Mouse (Mus musculus): ENCODE measurements around the gene Lmtk2.

The Lmtk2 gene

GRCm38 (mm10) chr5:144222811-144223502 is 122.7 kb downstream of the Lmtk2 start:
- no peak for DNase-seq

- DNase-seq, result peak; percentile 95
These were observed 123.2 kb downstream of the Lmtk2 start, which contains the start of gene Tecpr1 for GRCm38 (mm10) chr5:144223503-144223862. Gene Tecpr1 (minus strand): TSS chr5:144223615.

DNA sequence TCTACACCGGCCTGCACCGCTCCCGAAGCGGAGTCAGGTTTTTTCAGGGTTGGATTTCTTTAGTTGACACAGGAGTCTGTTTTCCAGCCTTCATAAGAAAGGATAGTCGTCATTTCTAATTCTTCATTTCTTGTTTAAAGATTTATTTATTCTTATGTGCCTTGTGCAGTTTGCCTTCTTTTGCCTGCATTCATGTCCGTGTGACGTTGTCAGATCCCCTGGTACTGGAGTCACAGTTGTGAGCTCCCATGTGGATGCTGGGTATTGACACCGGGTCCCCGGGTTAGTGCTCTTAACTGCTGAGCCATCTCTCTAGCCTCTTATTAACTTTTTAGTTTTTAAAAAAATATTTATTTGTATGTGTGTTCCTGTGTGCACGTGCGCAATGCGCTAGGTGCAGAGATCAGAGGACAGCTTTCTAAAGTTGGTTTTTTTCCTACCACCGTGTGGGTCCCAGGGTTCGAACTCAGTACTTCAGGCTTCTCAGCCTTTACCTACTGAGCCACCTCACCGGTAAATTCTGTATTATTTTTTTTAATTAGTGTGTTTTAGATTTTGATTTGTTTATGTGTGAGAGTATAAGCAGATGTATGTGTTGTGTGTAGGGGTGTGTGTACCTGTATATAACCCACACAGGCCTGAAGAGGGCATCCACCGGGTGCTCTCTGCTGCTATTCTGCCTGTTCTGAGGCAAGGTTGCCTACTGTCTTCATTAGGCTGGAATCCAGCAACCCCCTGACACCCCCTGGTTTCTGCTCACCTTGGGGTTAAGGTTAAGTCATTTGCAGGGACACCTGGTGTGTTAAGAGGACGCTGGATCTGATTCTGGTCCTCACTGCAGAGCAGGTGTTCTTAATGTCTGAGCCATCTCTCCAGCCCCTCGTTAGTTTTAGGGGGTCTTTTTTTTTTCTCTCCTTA is 123.9 kb downstream of the Lmtk2 start:
- DNase-seq, result no peak

DNA sequence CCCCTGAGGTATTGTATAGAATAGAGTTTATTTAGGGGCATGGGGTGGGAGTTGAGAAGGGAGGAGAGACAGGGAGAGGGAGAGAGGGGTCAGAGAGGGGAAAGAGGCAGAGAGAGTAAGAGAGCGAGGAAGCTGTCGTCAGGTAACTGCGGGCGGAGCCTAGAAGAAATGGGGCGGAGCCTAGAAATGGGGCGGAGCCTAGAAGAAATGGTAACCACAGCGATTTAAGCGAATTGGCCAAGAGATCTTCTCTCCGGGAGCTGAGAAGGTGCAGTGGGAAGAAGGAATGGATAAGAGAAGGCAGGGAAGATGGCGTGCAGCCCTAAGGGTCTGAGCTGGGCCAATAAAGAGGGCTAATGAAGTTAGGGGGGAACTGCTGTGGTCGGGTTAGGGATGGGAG is 126.0 kb downstream of the Lmtk2 start:
- no peak for DNase-seq

GRCm38 (mm10) chr5:144230216-144230615 is 130.0 kb downstream of the Lmtk2 start:
- DNase-seq, result no peak

DNA sequence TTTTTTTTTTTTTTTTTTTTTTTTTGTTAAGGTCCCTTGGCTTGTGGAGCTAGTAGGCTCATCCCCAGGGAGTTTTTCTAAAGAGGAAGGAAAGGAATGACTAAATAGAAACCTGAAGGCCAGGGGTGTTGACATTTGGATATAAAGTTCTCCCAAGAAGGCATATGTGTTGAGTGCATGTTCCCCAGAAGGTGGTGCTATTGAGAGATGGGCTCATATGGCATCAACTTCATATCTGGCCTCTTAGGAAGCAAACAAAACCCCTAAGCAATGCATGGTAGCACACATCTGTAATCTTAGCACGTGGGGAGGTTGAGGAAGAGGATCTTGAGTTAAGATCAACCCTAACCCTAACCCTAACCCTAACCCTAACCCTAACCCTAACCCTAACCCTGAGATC is 131.2 kb downstream of the Lmtk2 start:
- no peak for DNase-seq

DNA sequence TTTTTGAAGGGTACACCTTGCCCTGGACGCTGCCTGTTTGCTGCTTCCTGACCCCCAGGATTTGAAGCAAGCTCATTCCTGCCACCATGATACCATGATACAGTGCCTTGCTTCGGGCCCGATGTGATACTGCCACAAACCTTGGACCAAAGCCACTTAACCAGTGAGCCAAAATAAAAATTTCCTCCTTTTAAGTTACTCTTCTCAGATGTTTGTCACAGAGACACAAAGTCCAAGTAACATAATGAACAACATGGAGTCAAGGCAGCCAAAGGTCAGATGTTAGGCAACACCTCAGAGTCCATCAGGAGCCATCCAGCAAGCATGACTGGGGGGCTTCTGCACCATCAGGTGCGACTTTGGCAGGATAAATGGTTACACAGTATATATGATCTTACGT is 132.3 kb downstream of the Lmtk2 start:
- no peak for DNase-seq

DNA sequence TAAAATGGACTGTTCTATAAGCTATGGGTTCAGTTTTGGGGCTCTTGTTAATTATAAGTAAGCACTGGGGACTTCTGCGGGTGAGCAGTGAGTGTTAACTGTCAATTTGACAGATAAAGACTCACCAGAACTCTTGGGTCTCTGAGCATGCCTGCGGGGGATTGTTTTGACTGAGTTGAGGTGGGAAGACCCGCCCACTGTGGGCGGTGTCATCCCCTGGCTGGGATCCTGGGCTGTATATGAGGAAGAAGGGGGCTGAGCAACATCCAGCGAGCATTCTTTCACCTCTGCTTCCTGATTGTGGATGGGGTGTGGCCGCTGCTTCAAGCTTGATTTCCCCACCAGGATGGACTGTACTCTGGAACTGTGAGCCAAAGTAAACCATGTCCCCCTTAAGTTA is 134.0 kb downstream of the Lmtk2 start:
- no peak for DNase-seq

DNA sequence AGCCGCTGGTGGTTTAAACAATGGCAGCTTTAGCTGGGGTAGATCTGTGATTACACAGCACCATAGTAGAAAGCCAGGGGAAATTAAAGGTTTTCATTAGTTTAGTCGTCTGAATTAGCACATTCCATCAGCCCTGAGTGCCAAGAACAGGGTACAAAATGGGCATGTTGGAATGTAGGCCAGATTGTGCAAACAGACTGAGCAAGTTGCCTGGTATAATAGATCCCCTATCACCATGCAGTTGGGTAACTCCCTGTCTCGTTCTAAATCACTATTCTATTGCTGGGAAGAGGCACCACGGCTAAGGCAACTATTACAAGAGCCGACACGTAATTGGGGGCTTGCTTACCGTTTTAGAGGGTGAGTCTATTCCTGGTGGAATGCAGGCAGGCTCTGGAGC is 134.5 kb downstream of the Lmtk2 start:
- no peak for DNase-seq

All from right cerebral cortex, postnatal 14 days (tissue).